Mouse (Mus musculus): ENCODE measurements at regions not wholly inside any gene's neighbourhood (a gene's known extent, or its start where the extent isn't known, plus 50 kb on each side); places are given as distances from the start of the nearest gene placed in this dataset.

DNA sequence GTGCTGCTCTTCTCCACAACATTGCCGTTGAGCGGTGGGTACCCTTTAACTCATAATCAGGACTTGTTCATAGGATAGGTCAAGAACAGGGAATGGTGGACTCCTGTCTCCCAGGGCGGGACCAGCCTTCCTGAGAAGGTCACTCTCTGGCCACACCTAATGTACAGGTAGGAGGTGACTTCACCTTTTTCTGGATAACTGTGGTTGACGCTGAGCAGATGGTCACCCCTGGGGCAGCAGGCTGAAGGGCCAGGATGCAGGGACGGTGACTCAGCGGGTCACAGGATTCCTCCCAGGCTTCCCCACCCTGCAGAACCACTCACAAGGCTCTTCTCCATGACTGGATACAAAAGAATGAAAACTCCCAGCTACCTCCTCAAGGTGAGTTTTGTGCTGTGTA lies 66.6 kb upstream of the Fndc3b start:
- 81% methylated on average over 6 of the region's 6 CpGs for whole genome bisulfite sequencing
- no peaks in the 10 kb centered on the region for H3K4me1 ChIP-seq (ENCODE audit: control insufficient read depth, insufficient read depth, low read length)
- H3K27ac ChIP-seq (ENCODE audit: control insufficient read depth, insufficient read depth, low read depth, low read length, poor library complexity), result no peak overlapping the region
- no peak overlapping the region for H3K4me3 ChIP-seq (replicated peaks; ENCODE audit: control insufficient read depth, low read depth, low read length)
- no peak for TF ChIP-seq POLR2A (IDR thresholded peaks at IDR 0.05; ENCODE audit: borderline replicate concordance, control insufficient read depth, low read depth, low read length)
- no peak for TF ChIP-seq CTCF (IDR thresholded peaks at IDR 0.05; ENCODE audit: control insufficient read depth, insufficient read depth, low read length)

DNA sequence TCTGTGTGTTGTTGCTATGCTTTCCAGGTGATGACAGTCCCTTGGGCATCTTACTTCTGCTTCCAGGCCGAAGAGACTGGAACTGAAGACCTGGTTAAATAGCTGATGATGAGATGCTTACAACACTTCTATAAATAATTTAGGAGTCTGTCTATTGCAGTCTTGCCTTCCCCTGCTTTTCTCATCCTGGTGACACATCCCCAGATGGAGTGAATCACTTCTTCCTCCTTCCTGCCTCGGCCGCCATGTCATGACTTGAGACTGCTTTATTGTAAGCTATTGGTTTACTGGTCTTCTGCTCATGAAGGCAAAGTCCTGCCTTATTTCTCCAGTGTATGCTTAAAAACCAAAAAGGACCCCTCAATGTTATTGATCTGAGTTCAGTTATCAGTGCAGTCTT lies 62.1 kb upstream of the Fndc3b start:
- no peaks in the 10 kb centered on the region for H3K4me1 ChIP-seq (ENCODE audit: control insufficient read depth, insufficient read depth, low read length)
- H3K4me3 ChIP-seq (replicated peaks; ENCODE audit: control insufficient read depth, low read depth, low read length), result no peak overlapping the region
- H3K27ac ChIP-seq (ENCODE audit: control insufficient read depth, insufficient read depth, low read depth, low read length, poor library complexity), result no peak overlapping the region
- TF ChIP-seq POLR2A (IDR thresholded peaks at IDR 0.05; ENCODE audit: borderline replicate concordance, control insufficient read depth, low read depth, low read length) (no peak), CTCF (IDR thresholded peaks at IDR 0.05; ENCODE audit: control insufficient read depth, insufficient read depth, low read length) (no peak)
- WGBS, result 78% methylated on average over 3 of the region's 3 CpGs

DNA sequence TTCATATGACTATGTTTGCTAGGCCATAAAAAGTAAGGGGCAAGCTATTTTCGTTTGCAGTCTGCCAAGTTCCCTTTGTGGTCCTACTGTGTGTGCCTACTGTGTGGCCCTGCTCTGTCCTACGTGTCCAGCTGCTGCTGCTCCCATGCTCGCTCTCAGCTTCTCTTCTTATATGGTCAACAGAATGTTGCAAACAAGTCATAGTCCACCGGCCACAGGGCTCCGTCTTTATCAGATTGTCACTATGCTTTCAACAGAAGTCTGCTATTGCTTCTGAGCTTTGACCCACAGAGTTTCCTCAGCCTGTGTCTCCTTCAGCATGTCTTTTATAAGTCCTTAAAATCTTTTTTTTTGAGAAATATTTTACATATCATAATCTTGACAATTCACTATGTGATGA lies 58.3 kb upstream of the Fndc3b start:
- WGBS, result 81% methylated on average over 5 of the region's 5 CpGs

GRCm38 (mm10) chr3:27767188-27767587 lies 56.1 kb upstream of the Fndc3b start:
- Histone ChIP-seq H3K4me3 (replicated peaks; ENCODE audit: control insufficient read depth, low read depth, low read length) (no peak overlapping the region), H3K4me1 (ENCODE audit: control insufficient read depth, insufficient read depth, low read length) (no peaks in the 10 kb centered on the region; the same call in 1 of the 2 replicates), H3K27ac (ENCODE audit: control insufficient read depth, insufficient read depth, low read depth, low read length, poor library complexity) (no peak overlapping the region)
- 70% methylated on average over 8 of the region's 8 CpGs for WGBS
- TF ChIP-seq POLR2A (IDR thresholded peaks at IDR 0.05; ENCODE audit: borderline replicate concordance, control insufficient read depth, low read depth, low read length) (no peak), CTCF (IDR thresholded peaks at IDR 0.05; ENCODE audit: control insufficient read depth, insufficient read depth, low read length) (no peak)

More for the DNA sequence above, 58.3 kb upstream of the Fndc3b start:
- no peaks in the 10 kb centered on the region for H3K4me1 ChIP-seq (ENCODE audit: control insufficient read depth, insufficient read depth, low read length)
- H3K4me3 ChIP-seq (replicated peaks; ENCODE audit: control insufficient read depth, low read depth, low read length), result no peak overlapping the region
- H3K27ac ChIP-seq (ENCODE audit: control insufficient read depth, insufficient read depth, low read depth, low read length, poor library complexity), result no peak overlapping the region
- TF ChIP-seq CTCF (IDR thresholded peaks at IDR 0.05; ENCODE audit: control insufficient read depth, insufficient read depth, low read length) (no peak), POLR2A (IDR thresholded peaks at IDR 0.05; ENCODE audit: borderline replicate concordance, control insufficient read depth, low read depth, low read length) (no peak)

GRCm38 (mm10) chr3:27766421-27766820 lies 55.3 kb upstream of the Fndc3b start:
- 57% methylated on average over 6 of the region's 6 CpGs for WGBS
- TF ChIP-seq CTCF (IDR thresholded peaks at IDR 0.05; ENCODE audit: control insufficient read depth, insufficient read depth, low read length) (no peak), POLR2A (IDR thresholded peaks at IDR 0.05; ENCODE audit: borderline replicate concordance, control insufficient read depth, low read depth, low read length) (no peak)
- Histone ChIP-seq H3K4me3 (replicated peaks; ENCODE audit: control insufficient read depth, low read depth, low read length) (no peak overlapping the region), H3K4me1 (ENCODE audit: control insufficient read depth, insufficient read depth, low read length) (no peaks in the 10 kb centered on the region; the same call in 1 of the 2 replicates), H3K27ac (ENCODE audit: control insufficient read depth, insufficient read depth, low read depth, low read length, poor library complexity) (peak overlapping the region; percentile 53)

- Histone ChIP-seq H3K4me1 (ENCODE audit: control insufficient read depth, insufficient read depth, low read length) (no peaks in the 10 kb centered on the region; the same call in 1 of the 2 replicates), H3K27ac (ENCODE audit: control insufficient read depth, insufficient read depth, low read depth, low read length, poor library complexity) (peak overlapping the region; percentile 53; the same call in 1 of the 2 replicates), H3K4me3 (replicated peaks; ENCODE audit: control insufficient read depth, low read depth, low read length) (no peak overlapping the region)
- TF ChIP-seq POLR2A (IDR thresholded peaks at IDR 0.05; ENCODE audit: borderline replicate concordance, control insufficient read depth, low read depth, low read length) (no peak), CTCF (IDR thresholded peaks at IDR 0.05; ENCODE audit: control insufficient read depth, insufficient read depth, low read length) (no peak)
- 49% methylated on average over 7 of the region's 7 CpGs for WGBS
Observed at GRCm38 (mm10) chr3:27765929-27766328, 54.8 kb upstream of the Fndc3b start.

- WGBS, result 78% methylated on average over 2 of the region's 2 CpGs
- H3K4me1 ChIP-seq (ENCODE audit: control insufficient read depth, insufficient read depth, low read length), result no peaks in the 10 kb centered on the region; the same call in 1 of the 2 replicates
- no peak overlapping the region for H3K27ac ChIP-seq (ENCODE audit: control insufficient read depth, insufficient read depth, low read depth, low read length, poor library complexity)
Observed at GRCm38 (mm10) chr3:27764556-27764955, 53.4 kb upstream of the Fndc3b start.

DNA sequence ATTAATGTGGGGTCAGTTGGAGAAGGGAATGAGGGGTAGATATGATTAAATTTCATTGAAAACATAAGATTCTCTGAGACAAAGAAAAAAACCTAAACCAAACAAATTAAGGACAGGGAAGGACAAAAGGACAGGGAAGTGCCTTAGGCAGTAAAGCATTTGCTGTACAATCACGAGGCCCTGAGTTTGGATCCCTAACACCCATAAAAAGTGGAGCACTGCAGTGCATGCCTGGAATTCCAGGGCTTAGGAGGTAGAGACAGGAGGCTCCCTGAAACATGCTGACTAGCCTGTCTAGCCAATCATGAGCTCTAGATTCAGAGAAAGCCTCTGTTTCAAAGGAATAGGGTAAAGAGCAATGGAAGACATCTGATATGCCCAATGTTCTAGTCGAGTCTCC lies 49.9 kb upstream of the Fndc3b start:
- no peak overlapping the region for H3K27ac ChIP-seq (ENCODE audit: control insufficient read depth, insufficient read depth, low read depth, low read length, poor library complexity)
- TF ChIP-seq POLR2A (IDR thresholded peaks at IDR 0.05; ENCODE audit: borderline replicate concordance, control insufficient read depth, low read depth, low read length), result no peak
- no peak for TF ChIP-seq CTCF (IDR thresholded peaks at IDR 0.05; ENCODE audit: control insufficient read depth, insufficient read depth, low read length)
- no peaks in the 10 kb centered on the region; the same call in 1 of the 2 replicates for H3K4me1 ChIP-seq (ENCODE audit: control insufficient read depth, insufficient read depth, low read length)
- WGBS, result 81% methylated on average over 2 of the region's 2 CpGs
- no peak overlapping the region for H3K4me3 ChIP-seq (replicated peaks; ENCODE audit: control insufficient read depth, low read depth, low read length)

More at GRCm38 (mm10) chr3:27764556-27764955, 53.4 kb upstream of the Fndc3b start:
- TF ChIP-seq POLR2A (IDR thresholded peaks at IDR 0.05; ENCODE audit: borderline replicate concordance, control insufficient read depth, low read depth, low read length) (no peak), CTCF (IDR thresholded peaks at IDR 0.05; ENCODE audit: control insufficient read depth, insufficient read depth, low read length) (no peak)
- no peak overlapping the region for H3K4me3 ChIP-seq (replicated peaks; ENCODE audit: control insufficient read depth, low read depth, low read length)

Measured in bone marrow, adult 2 months (tissue).